Mouse (Mus musculus) embryo, embryonic 10.5 days (tissue): ENCODE results near the gene Ncapd2.

Experiments
- DNase-seq: peaks from one replicate; pipeline ENCODE4 v3.0.0-alpha.2; 2015; ENCODE audit warnings: low spot score

The Ncapd2 gene

GRCm38 (mm10) chr6:125213715-125214114, 22.2 kb upstream of the Ncapd2 start:
- DNase-seq = no peak

- no peak for DNase-seq
Measured at GRCm38 (mm10) chr6:125213129-125213528, 21.6 kb upstream of the Ncapd2 start.

GRCm38 (mm10) chr6:125212621-125213020, 21.1 kb upstream of the Ncapd2 start:
- no peak for DNase-seq

- no peak for DNase-seq
Measured at GRCm38 (mm10) chr6:125210436-125210835, 18.9 kb upstream of the Ncapd2 start.

- no peak for DNase-seq
Measured at GRCm38 (mm10) chr6:125197166-125197565, 5.7 kb upstream of the Ncapd2 start.

- peak; percentile 14 for DNase-seq
Measured at GRCm38 (mm10) chr6:125196301-125196700, 4.8 kb upstream of the Ncapd2 start.

- no peak for DNase-seq
Measured at GRCm38 (mm10) chr6:125195541-125196075, 4.1 kb upstream of the Ncapd2 start.

GRCm38 (mm10) chr6:125193390-125193789, 1.9 kb upstream of the Ncapd2 start:
- DNase-seq = no peak

GRCm38 (mm10) chr6:125192841-125193240, 1.3 kb upstream of the Ncapd2 start:
- peak; percentile 9 for DNase-seq

GRCm38 (mm10) chr6:125192016-125192714, 664 bp upstream of the Ncapd2 start:
- DNase-seq = peak; percentile 98

- DNase-seq = peak; percentile 50
Measured at GRCm38 (mm10) chr6:125190816-125191215, 685 bp downstream of the Ncapd2 start.

- DNase-seq = no peak
Measured at GRCm38 (mm10) chr6:125186203-125186602, 5.3 kb downstream of the Ncapd2 start.

- no peak for DNase-seq
Measured at GRCm38 (mm10) chr6:125182133-125182532, 9.4 kb downstream of the Ncapd2 start.

- DNase-seq = no peak
Measured at GRCm38 (mm10) chr6:125179601-125180000, 11.9 kb downstream of the Ncapd2 start.

GRCm38 (mm10) chr6:125175469-125175868, 16.0 kb downstream of the Ncapd2 start:
- no peak for DNase-seq

GRCm38 (mm10) chr6:125173256-125173655, 18.2 kb downstream of the Ncapd2 start:
- DNase-seq = no peak

- no peak for DNase-seq
Measured at GRCm38 (mm10) chr6:125172474-125172873, 19.0 kb downstream of the Ncapd2 start.

GRCm38 (mm10) chr6:125170194-125170593, 21.3 kb downstream of the Ncapd2 start:
- DNase-seq = no peak

GRCm38 (mm10) chr6:125168086-125168485, 23.4 kb downstream of the Ncapd2 start:
- no peak for DNase-seq

- peak; percentile 62 for DNase-seq
Measured at GRCm38 (mm10) chr6:125166861-125167650, 24.4 kb downstream of the Ncapd2 start.

- DNase-seq = peak; percentile 86
Measured at GRCm38 (mm10) chr6:125166051-125166751, 25.3 kb downstream of the Ncapd2 start, which contains the start of gene Gapdh. Gene Gapdh (minus strand): TSS chr6:125166467.

- peak; percentile 98 for DNase-seq
Measured at GRCm38 (mm10) chr6:125165328-125165891, 26.1 kb downstream of the Ncapd2 start.
